Mouse (Mus musculus) E14TG2a.4 (cell line): Measurements from ENCODE around the gene Ankrd54.
"Not testable (repeated sequence)": the region's sequence is repeated elsewhere in the genome, so short reads cannot be mapped to it uniquely, and the experiment has no call there.

ENCODE experiments used
- CTCF ChIP-seq: conservative IDR thresholded peaks from 2 replicates; pipeline ENCODE4 v1.5.1; 2014; ENCODE audit warnings: low read length
- NANOG ChIP-seq: IDR thresholded peaks from 2 replicates; pipeline ENCODE4 v1.6.1; 2014; ENCODE audit warnings: borderline replicate concordance, low read length, mixed read lengths

GRCm38 (mm10) chr15:79031908-79032307, 30.8 kb downstream of the Ankrd54 start:
- TF ChIP-seq CTCF, NANOG: not testable (repeated sequence)
